Mouse (Mus musculus): ENCODE measurements around the gene Filip1. TPM values are rescaled to one million over a fixed set of nuclear protein-coding genes. Genes with fewer than 3 reads are reported as not detected.

Filip1 gene
- total and polyA plus RNA-seq, 3 experiments: 0.71 to 1.5 (median 1.3) TPM

DNA sequence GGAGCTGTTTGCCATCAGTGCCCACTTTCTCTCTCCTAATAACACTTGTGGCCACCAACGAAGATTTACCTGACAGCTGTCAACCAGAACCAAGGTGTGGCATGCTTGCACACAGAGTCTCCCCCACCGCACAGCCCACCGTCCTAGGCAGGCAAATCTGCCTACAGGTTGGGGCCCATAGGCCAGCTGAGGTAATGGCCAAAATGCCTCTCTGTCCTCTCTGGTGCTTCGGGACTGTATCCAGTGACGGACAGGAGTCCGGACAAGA lies 90.2 kb downstream of the Filip1 start:
- Histone ChIP-seq H3K27me3 (replicated peaks) (no peaks in the 10 kb centered on the region), H3K9ac (ENCODE audit: insufficient read depth, low read depth) (no peak overlapping the region), H3K4me2 (ENCODE audit: insufficient read depth, low read depth, poor library complexity, severe bottlenecking) (no peak overlapping the region), H3K27ac (ENCODE audit: insufficient read depth, low read depth) (no peak overlapping the region), H3K36me3 (replicated peaks in 1 of 2; ENCODE audit: control insufficient read depth in 1 of 2, insufficient read depth in 1 of 2, low read length in 1 of 2) (no peaks in the 10 kb centered on the region), H3K4me3 (replicated peaks in 1 of 3; ENCODE audit: low read depth in 2 of 3, low read length in 2 of 3, poor library complexity in 1 of 3) (no peak overlapping the region), H3K79me2 (replicated peaks; ENCODE audit: control insufficient read depth, extremely low read depth, insufficient read depth, poor library complexity, severe bottlenecking) (no peaks in the 10 kb centered on the region), H3K9me3 (replicated peaks; ENCODE audit: low read length) (no peaks in the 10 kb centered on the region), H3K4me1 (ENCODE audit: control insufficient read depth in 1 of 2, insufficient read depth in 2 of 2) (peaks cover 2 to 4% of the 10 kb centered on the region in 2 experiments; a peak in 2 of 4 replicates)
- TF ChIP-seq TCF12 (IDR thresholded peaks at IDR 0.05; ENCODE audit: low read depth, low read length): no peak
- no peak for TF ChIP-seq POLR2A (IDR thresholded peaks at IDR 0.05; ENCODE audit: low read depth, low read length)
- TF ChIP-seq ZMIZ1 (IDR thresholded peaks at IDR 0.05; ENCODE audit: low read depth, low read length): no peak
- no peak for TF ChIP-seq PAX5 (IDR thresholded peaks at IDR 0.05; ENCODE audit: low read length)
- no peak for TF ChIP-seq MEF2A (IDR thresholded peaks at IDR 0.05; ENCODE audit: borderline replicate concordance, low read depth, low read length)
- no peak for TF ChIP-seq KAT2A (IDR thresholded peaks at IDR 0.05; ENCODE audit: insufficient replicate concordance, low read length)
- TF ChIP-seq MXI1 (IDR thresholded peaks at IDR 0.05; ENCODE audit: low read depth, low read length): no peak
- no peak for TF ChIP-seq CHD1 (IDR thresholded peaks at IDR 0.05; ENCODE audit: low read depth, low read length)
- TF ChIP-seq NRF1 (IDR thresholded peaks at IDR 0.05; ENCODE audit: low read depth, low read length): no peak
- no peak for TF ChIP-seq E2F4 (IDR thresholded peaks at IDR 0.05; ENCODE audit: insufficient replicate concordance, low read depth, low read length)
- no peak for TF ChIP-seq SIN3A (IDR thresholded peaks at IDR 0.05; ENCODE audit: low read length)
- TF ChIP-seq ELF1 (IDR thresholded peaks at IDR 0.05; ENCODE audit: low read depth, low read length): no peak
- no peak for TF ChIP-seq EP300 (IDR thresholded peaks at IDR 0.05; ENCODE audit: low read length)
- TF ChIP-seq POLR2AphosphoS2 (IDR thresholded peaks at IDR 0.05; ENCODE audit: low read depth, low read length): no peak
- TF ChIP-seq IRF4 (IDR thresholded peaks at IDR 0.05; ENCODE audit: low read depth, low read length): no peak
- no peak for TF ChIP-seq SMC3 (IDR thresholded peaks at IDR 0.05; ENCODE audit: low read depth, low read length)
- no peak for TF ChIP-seq ETS1 (conservative IDR thresholded peaks at IDR 0.05; ENCODE audit: low read depth, low read length)
- in situ Hi-C loops (cut with MboI; ENCODE audit: low pct_ligation_motif_present, low pct_unique_long_range_greater_than_20kb, low sequenced_read_pairs) (no loop called here), dilution Hi-C loops (cut with MboI; ENCODE audit: extremely low pct_ligation_motif_present, extremely low pct_unique_long_range_greater_than_20kb, low sequenced_read_pairs) (no loop called here)
- no peak for DNase-seq (ENCODE audit: extremely low read depth)

DNA sequence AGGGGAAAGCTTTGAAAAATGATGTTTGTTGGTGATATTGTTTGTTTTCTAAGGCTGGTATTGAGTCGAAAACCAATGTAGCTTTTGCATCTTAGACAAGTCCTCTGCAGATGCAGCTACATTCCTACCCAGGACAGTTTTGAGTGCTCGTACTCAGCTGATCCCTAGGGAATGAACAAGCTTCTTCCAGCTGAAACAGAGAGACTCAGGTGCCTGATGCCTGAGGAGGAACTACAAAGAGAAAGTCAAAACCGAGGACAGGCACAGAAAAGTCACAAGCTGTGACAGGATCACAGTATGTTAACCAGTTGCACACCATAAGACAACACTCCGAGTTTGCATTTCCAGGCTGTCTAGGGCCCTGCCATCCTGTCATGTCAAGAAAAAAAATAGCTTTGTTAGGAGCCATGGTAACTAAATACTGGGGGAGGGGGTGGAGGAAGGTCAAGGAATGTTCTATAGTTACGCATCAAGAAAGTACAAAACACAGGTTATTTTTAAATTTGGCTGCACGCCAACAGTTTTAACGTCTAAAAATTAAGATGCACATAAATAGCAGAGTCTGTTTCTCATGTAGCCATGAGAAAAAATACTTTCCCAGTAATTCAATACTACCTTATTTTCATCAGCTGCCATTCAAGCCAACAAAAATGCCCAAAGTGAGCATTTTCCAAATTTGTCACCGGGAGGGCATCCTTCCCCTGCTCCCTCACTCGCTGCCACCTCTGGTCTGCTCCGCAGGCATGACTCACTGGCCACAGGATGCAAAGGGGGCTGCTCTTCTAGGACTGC lies 90.8 kb downstream of the Filip1 start:
- TF ChIP-seq MYC (IDR thresholded peaks at IDR 0.05; ENCODE audit: low read depth, low read length) (no peak), USF2 (conservative IDR thresholded peaks at IDR 0.05; ENCODE audit: low read depth, low read length) (no peak), ZNF384 (IDR thresholded peaks at IDR 0.05; ENCODE audit: low read depth, low read length) (no peak), ZMIZ1 (IDR thresholded peaks at IDR 0.05; ENCODE audit: low read depth, low read length) (no peak), IRF4 (IDR thresholded peaks at IDR 0.05; ENCODE audit: low read depth, low read length) (no peak), MAFK (IDR thresholded peaks at IDR 0.05; ENCODE audit: insufficient replicate concordance, low read length) (no peak), BHLHE40 (IDR thresholded peaks at IDR 0.05; ENCODE audit: low read depth, low read length) (no peak), EP300 (IDR thresholded peaks at IDR 0.05; ENCODE audit: low read length) (no peak), NRF1 (IDR thresholded peaks at IDR 0.05; ENCODE audit: low read depth, low read length) (no peak)
- Histone ChIP-seq H3K4me2 (ENCODE audit: insufficient read depth, low read depth, poor library complexity, severe bottlenecking) (peak overlapping the region; percentile 22; the same call in 1 of the 2 replicates), H3K27me3 (replicated peaks) (no peaks in the 10 kb centered on the region), H3K79me2 (replicated peaks; ENCODE audit: control insufficient read depth, extremely low read depth, insufficient read depth, poor library complexity, severe bottlenecking) (no peaks in the 10 kb centered on the region), H3K4me1 (ENCODE audit: control insufficient read depth in 1 of 2, insufficient read depth in 2 of 2) (peaks cover 2 to 4% of the 10 kb centered on the region in 2 experiments; a peak in 2 of 4 replicates), H3K27ac (ENCODE audit: insufficient read depth, low read depth) (no peak overlapping the region), H3K36me3 (replicated peaks in 1 of 2; ENCODE audit: control insufficient read depth in 1 of 2, insufficient read depth in 1 of 2, low read length in 1 of 2) (no peaks in the 10 kb centered on the region), H3K9ac (ENCODE audit: insufficient read depth, low read depth) (no peak overlapping the region), H3K4me3 (replicated peaks in 1 of 3; ENCODE audit: low read depth in 2 of 3, low read length in 2 of 3, poor library complexity in 1 of 3) (no peak overlapping the region), H3K9me3 (replicated peaks; ENCODE audit: low read length) (no peaks in the 10 kb centered on the region)
- no peak for DNase-seq (ENCODE audit: extremely low read depth)
- dilution Hi-C loops (cut with MboI; ENCODE audit: extremely low pct_ligation_motif_present, extremely low pct_unique_long_range_greater_than_20kb, low sequenced_read_pairs) (no loop called here), in situ Hi-C loops (cut with MboI; ENCODE audit: low pct_ligation_motif_present, low pct_unique_long_range_greater_than_20kb, low sequenced_read_pairs) (no loop called here)

Data from CH12.LX (cell line).